Mouse (Mus musculus) neutrophil, adult 5-6 weeks (primary cell): ENCODE measurements around the gene Sirt7. TPM values are rescaled to one million over a fixed set of nuclear protein-coding genes. Genes with fewer than 3 reads are reported as not detected.

Source experiments
- ATAC-seq: fragments of 151-379, 151-347 bp; 2 replicates; pipeline ENCODE4 v1.8.0; 2017; ENCODE audit warnings: mild to moderate bottlenecking, moderate TSS enrichment; ENCODE audit not compliant: insufficient number of reproducible peaks, poor library complexity, low FRiP score, severe bottlenecking; ENCODE audit errors: extremely low read depth
- total RNA-seq: library from RNA; stranded (forward); fragments of 200-1000 nt; gene quantifications from 2 replicates; pipeline ENCODE4 v1.2.3, GENCODE M21; 2017

The Sirt7 gene
- total RNA-seq, 1 experiment from 2014 or later: 194 TPM

DNA sequence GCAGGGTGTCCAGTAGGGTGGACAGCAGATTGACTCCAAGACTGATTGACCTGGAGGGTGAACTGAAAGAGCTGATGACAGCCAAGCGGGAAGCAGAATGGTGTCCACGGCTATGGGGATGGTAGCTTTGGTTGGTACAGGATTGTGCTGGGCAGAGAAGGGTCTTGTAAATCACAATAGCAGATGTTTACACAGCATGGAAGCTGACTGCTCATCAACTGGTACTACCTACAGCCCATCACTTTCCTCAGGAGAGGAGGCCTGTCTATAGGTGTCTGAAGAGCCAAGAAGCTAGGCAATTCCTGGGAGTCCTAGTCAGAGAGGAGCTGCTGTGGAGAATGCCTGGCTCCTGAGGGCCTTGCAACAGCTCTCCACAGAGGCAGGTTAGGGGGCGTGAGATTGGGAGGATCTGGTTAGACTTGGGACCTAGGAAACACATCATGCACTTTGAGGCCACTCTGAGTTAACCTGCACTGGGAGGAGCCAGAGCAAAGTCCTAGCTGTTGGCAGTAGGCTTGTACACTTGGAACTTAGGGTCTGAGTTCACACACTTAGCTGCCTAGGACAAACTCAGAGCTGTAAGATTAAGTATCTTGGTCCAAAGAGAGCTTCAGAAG is 48.6 kb downstream of the Sirt7 start:
- no peak for ATAC-seq

- ATAC-seq: no peak
Observed at GRCm38 (mm10) chr11:120575940-120576339, 49.1 kb downstream of the Sirt7 start.

- no peak for ATAC-seq
Observed at GRCm38 (mm10) chr11:120575046-120575445, 50.0 kb downstream of the Sirt7 start.

GRCm38 (mm10) chr11:120574278-120574600 is 50.8 kb downstream of the Sirt7 start:
- no peak for ATAC-seq

GRCm38 (mm10) chr11:120573585-120574277 is 51.3 kb downstream of the Sirt7 start:
- ATAC-seq: no peak

DNA sequence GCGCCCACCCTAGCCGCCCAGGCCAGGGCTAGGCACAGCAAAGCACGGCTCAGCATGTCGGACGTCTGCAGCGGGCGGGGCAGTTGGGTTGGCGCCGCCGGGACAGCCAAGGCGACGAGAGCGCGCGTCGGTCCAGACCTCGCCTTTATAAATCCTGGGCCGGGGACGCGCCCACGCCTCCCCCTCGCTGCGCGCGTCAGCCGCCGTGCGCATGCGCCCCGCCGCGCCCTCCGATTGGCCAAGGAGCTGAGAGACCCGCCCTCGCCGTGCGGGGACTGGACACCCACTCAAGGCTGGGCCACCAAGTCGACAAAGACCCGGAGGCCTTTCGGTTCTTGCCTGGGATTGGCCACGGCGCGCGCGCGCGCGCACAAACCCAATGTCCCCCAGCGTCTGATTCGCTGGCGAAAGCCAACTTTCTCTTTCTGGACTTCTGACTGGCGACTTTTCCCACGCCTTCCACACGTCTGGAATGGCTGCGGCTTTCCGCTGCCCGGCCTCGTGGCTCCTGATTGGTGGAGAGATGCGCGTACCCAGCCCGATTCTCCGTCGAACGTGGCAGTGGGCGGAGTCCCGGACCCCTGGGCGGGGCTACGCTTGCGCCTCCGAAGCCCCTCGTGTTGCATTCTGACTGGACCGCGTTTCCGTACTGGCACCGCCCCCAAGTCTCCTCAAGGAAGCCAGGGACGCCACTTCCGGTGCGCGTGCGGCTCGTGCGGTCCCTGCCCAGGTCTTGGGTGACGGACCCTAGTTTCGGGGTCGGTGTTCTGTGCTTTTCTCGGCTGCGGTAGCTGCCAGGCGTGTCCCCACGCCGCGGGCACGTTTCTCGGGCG is 52.1 kb downstream of the Sirt7 start, which contains the start of gene P4hb:
TSS of gene P4hb (minus strand) at position 502 of the 833 bp plus-strand sequence.
- ATAC-seq: peak; percentile 78

- no peak for ATAC-seq
Observed at GRCm38 (mm10) chr11:120572417-120572751, 52.7 kb downstream of the Sirt7 start.

DNA sequence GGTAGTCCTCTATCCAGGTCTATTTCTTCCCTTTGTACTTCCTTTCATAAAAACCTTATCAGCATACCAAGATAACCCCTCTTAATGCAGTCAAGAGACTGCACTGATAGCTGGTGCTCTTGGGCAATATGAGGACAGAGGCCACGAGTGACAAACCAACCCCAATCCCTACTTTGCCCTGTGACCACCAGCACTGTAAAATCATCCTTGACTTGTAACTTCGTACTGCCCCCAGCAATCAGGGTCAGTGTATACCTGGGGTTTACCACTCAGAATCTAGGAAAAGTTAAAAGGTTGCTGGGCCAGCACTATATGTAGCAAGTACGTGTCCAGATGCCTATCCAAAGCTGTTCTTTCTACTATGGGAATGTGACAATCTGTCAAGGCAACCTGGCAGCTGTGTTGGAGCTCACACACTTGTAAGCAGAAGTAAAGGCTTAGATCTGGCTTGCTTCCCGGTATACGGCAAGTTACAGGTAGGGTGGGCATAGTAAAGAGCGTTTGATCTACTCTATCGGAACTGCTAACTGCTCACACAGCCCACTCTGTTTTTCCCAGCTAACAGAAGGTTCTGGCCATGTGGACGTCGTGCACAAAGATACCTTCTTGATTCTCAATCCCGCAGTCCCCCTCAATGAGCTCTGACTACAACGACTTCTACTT is 53.2 kb downstream of the Sirt7 start:
- no peak for ATAC-seq

GRCm38 (mm10) chr11:120571122-120571521 is 53.9 kb downstream of the Sirt7 start:
- ATAC-seq: peak; percentile 4; the same call in 1 of the 2 replicates

Other genes starting within 250 kb of the Sirt7 start
- gene Faap100, start 246.5 kb downstream of the Sirt7 start, total RNA-seq: 13.3 and 15.6 TPM in 2 replicates
- 24.4 and 25.4 TPM in 2 replicates for gene Nploc4, start 187.5 kb downstream of the Sirt7 start, total RNA-seq
- gene Tspan10, start 182.6 kb downstream of the Sirt7 start, total RNA-seq: not detected in 2 replicates
- gene Pde6g, start 171.7 kb downstream of the Sirt7 start, total RNA-seq: not detected in 2 replicates
- gene Oxld1, start 167.2 kb downstream of the Sirt7 start, total RNA-seq: 5.9 and 9.5 TPM in 2 replicates
- 35.0 and 48.6 TPM in 2 replicates for gene Ccdc137, start 167.1 kb downstream of the Sirt7 start, total RNA-seq
- 13.4 and 17.1 TPM in 2 replicates for gene Arl16, start 157.6 kb downstream of the Sirt7 start, total RNA-seq
- 20.8 and 24.1 TPM in 2 replicates for gene Mrpl12, start 140.6 kb downstream of the Sirt7 start, total RNA-seq
- gene Slc25a10, start 133.4 kb downstream of the Sirt7 start, total RNA-seq: 5.0 and 7.9 TPM in 2 replicates
- gene Gcgr, start 94.5 kb downstream of the Sirt7 start, total RNA-seq: 0.23 TPM in 1 of 2 replicates, not detected in the other
- gene Mcrip1, start 75.5 kb downstream of the Sirt7 start, total RNA-seq: 15.0 and 16.9 TPM in 2 replicates
- gene Ppp1r27, start 74.1 kb downstream of the Sirt7 start, total RNA-seq: not detected in 2 replicates
- 122 and 155 TPM in 2 replicates for gene P4hb, start 52.0 kb downstream of the Sirt7 start, total RNA-seq
- gene Arhgdia, start 43.6 kb downstream of the Sirt7 start, total RNA-seq: 166 and 185 TPM in 2 replicates
- 52.7 and 88.0 TPM in 2 replicates for gene Alyref, start 26.9 kb downstream of the Sirt7 start, total RNA-seq
- 15.7 and 22.0 TPM in 2 replicates for gene Anapc11, start 26.8 kb downstream of the Sirt7 start, total RNA-seq
- not detected in 2 replicates for gene Npb, start 16.8 kb downstream of the Sirt7 start, total RNA-seq
- gene Pcyt2, start 7.3 kb downstream of the Sirt7 start, total RNA-seq: 31.7 and 47.8 TPM in 2 replicates
- gene Mafg, start 8.4 kb upstream of the Sirt7 start, total RNA-seq: 25.5 and 33.5 TPM in 2 replicates
- 1.6 TPM in 1 of 2 replicates, not detected in the other for gene Pycr1, start 18.5 kb upstream of the Sirt7 start, total RNA-seq
- not detected in 2 replicates for gene Myadml2, start 22.9 kb upstream of the Sirt7 start, total RNA-seq
- gene Notum, start 35.9 kb upstream of the Sirt7 start, total RNA-seq: not detected in 2 replicates
- 59.7 and 74.8 TPM in 2 replicates for gene Aspscr1, start 47.7 kb upstream of the Sirt7 start, total RNA-seq
- 24.2 and 44.7 TPM in 2 replicates for gene Cenpx, start 88.5 kb upstream of the Sirt7 start, total RNA-seq
- 47.1 and 47.6 TPM in 2 replicates for gene Lrrc45, start 88.7 kb upstream of the Sirt7 start, total RNA-seq
- 0.98 TPM in 1 of 2 replicates, not detected in the other for gene Rac3, start 96.2 kb upstream of the Sirt7 start, total RNA-seq
- 6.8 and 8.1 TPM in 2 replicates for gene Dcxr, start 102.0 kb upstream of the Sirt7 start, total RNA-seq
- 0.81 TPM in 1 of 2 replicates, not detected in the other for gene Cbr2, start 106.9 kb upstream of the Sirt7 start, total RNA-seq
- gene Hmga1b, start 137.6 kb upstream of the Sirt7 start, total RNA-seq: 26.0 and 37.3 TPM in 2 replicates
- gene Rfng, start 159.0 kb upstream of the Sirt7 start, total RNA-seq: 3.8 and 5.9 TPM in 2 replicates
- gene Gps1, start 159.0 kb upstream of the Sirt7 start, total RNA-seq: 59.6 and 60.3 TPM in 2 replicates
- gene Dus1l, start 171.2 kb upstream of the Sirt7 start, total RNA-seq: 30.9 and 32.5 TPM in 2 replicates
- 22.0 and 28.3 TPM in 2 replicates for gene Fasn, start 199.3 kb upstream of the Sirt7 start, total RNA-seq